Mouse (Mus musculus) kidney, postnatal 0 days (tissue): ENCODE measurements at regions not wholly inside any gene's neighbourhood (a gene's known extent, or its start where the extent isn't known, plus 50 kb on each side); places are given as distances from the start of the nearest gene placed in this dataset.

Experiments
- ATAC-seq: fragments of 200-750 bp; cut with Nextera tagmentation; replicated peaks from 2 replicates; pipeline ENCODE4 v1.8.0; 2017; ENCODE audit warnings: low read depth, moderate number of reproducible peaks, moderate TSS enrichment, moderate library complexity; ENCODE audit not compliant: low FRiP score
- DNase-seq: peaks from one replicate; pipeline ENCODE4 v3.0.0-alpha.2; 2016; ENCODE audit warnings: low spot score
- H3K27ac ChIP-seq: fragments of 300-500 bp; sonication (generic); 2 replicates; pipeline ENCODE4 v1.5.1; 2014; ENCODE audit warnings: mild to moderate bottlenecking
- H3K27me3 ChIP-seq: fragments of 300-500 bp; sonication (generic); 2 replicates; pipeline ENCODE4 v1.6.1; 2014; ENCODE audit warnings: low read length, mixed read lengths; ENCODE audit not compliant: insufficient read depth
- H3K36me3 ChIP-seq: fragments of 300-500 bp; sonication (generic); 2 replicates; pipeline ENCODE4 v1.6.1; 2014; ENCODE audit warnings: low read length, mixed read lengths; ENCODE audit not compliant: insufficient read depth
- H3K4me1 ChIP-seq: fragments of 300-500 bp; sonication (generic); replicated peaks from 2 replicates; pipeline ENCODE4 v1.6.1; 2014; ENCODE audit warnings: antibody characterized with exemption, low read length, mixed read lengths; ENCODE audit not compliant: insufficient read depth
- H3K4me2 ChIP-seq: fragments of 300-500 bp; sonication (generic); 2 replicates; pipeline ENCODE4 v1.6.1; 2014; ENCODE audit warnings: mild to moderate bottlenecking, low read length, moderate library complexity, mixed read lengths
- H3K4me3 ChIP-seq: fragments of 300-500 bp; sonication (generic); replicated peaks from 2 replicates; pipeline ENCODE4 v1.5.1; 2014; ENCODE audit warnings: low read depth, low read length
- H3K9ac ChIP-seq: fragments of 300-500 bp; sonication (generic); 2 replicates; pipeline ENCODE4 v1.6.1; 2014; ENCODE audit warnings: low read depth, low read length
- H3K9me3 ChIP-seq: fragments of 300-500 bp; sonication (generic); replicated peaks from 2 replicates; pipeline ENCODE4 v1.6.1; 2016; ENCODE audit warnings: low read length, inconsistent platforms, mixed read lengths
- CTCF ChIP-seq: IDR thresholded peaks from 2 replicates; pipeline ENCODE4 v1.5.1; 2016; ENCODE audit warnings: antibody characterized with exemption, low read depth, mild to moderate bottlenecking, moderate library complexity
- WGBS: fragments of 180-500 bp; shearing (Covaris S2); extraction: QIAGEN DNeasy Blood & Tissue Kit; methylation state at CpG from one replicate; pipeline ENCODE4 v1.1.7; 2014; 5-methylcytosine and 5-hydroxymethylcytosine counted together

DNA sequence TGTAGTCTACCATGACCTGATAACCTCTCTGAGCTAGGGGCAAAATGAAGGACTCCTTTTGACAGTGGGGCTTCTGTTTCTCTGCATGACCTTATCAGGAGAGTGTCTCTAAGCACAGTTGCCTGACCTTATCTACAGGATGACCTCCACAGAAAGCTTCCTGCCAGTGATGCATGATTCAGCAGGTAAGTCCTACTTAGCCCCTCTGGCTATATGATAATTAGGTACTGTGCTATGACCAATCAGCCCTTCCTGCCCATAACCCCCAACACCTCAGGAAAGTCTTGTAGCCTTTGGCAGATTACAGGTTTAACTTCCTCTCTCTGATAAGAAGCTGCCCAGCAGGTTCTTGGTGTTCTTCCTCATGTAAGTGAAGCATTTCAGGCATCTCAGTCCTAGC, 89.7 kb downstream of the Gm9733 start:
- Histone ChIP-seq H3K4me2 (no peak overlapping the region), H3K27me3 (no peaks in the 10 kb centered on the region), H3K9ac (no peak overlapping the region), H3K4me1 (no peaks in the 10 kb centered on the region), H3K9me3 (no peaks in the 10 kb centered on the region), H3K27ac (no peak overlapping the region), H3K4me3 (no peak overlapping the region), H3K36me3 (no peaks in the 10 kb centered on the region)
- no peak for ATAC-seq
- no peak for DNase-seq
- no peak for TF ChIP-seq CTCF

DNA sequence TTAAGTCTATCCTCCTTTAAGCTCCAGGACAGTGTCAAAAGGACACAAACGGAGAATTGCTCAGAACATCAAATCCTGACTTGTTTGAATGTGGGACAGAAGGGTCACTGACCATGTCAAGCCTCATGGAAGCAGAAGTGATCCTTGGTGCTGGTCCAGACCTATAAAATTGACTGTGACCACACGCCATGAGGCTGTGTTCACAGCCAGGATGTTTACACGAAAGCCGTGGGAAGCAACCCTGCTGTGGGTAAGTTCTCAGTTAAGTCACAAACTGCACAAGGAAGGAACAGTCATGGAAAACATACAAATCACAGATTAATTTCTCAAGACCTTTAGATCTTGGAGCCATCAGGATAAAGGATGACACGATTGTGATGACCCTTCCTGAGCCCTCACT, 88.5 kb downstream of the Gm9733 start:
- no peaks in the 10 kb centered on the region for H3K36me3 ChIP-seq
- no peaks in the 10 kb centered on the region for H3K4me1 ChIP-seq
- no peak overlapping the region for H3K4me2 ChIP-seq
- no peak for DNase-seq
- no peak for ATAC-seq
- no peaks in the 10 kb centered on the region for H3K27me3 ChIP-seq
- H3K4me3 ChIP-seq, result no peak overlapping the region
- TF ChIP-seq CTCF, result no peak
- H3K9me3 ChIP-seq, result no peaks in the 10 kb centered on the region
- H3K9ac ChIP-seq, result no peak overlapping the region
- WGBS, result 50% methylated on average over 5 of the region's 5 CpGs
- no peak overlapping the region for H3K27ac ChIP-seq

DNA sequence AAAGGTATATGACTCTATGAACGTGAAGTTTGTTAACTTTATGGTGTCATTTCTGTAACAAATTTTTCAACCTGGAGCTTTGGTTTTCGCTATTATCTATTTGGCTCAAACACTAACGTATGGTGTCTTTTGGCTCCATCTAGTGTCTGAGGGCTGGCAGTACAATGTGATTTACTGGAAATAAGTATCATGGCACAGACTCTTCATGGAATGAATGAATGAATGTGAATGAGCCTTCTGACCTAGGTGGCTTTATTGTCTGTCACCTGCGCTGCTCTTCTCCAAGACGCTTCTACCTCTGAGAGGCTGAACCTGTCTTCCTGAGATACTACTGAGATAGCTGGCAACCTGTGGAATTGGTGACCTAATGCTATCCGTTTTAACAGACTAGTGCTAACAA, 87.1 kb downstream of the Gm9733 start:
- DNase-seq, result peak; percentile 74
- no peak for ATAC-seq
- H3K27ac ChIP-seq, result no peak overlapping the region
- no peaks in the 10 kb centered on the region for H3K9me3 ChIP-seq
- no peaks in the 10 kb centered on the region for H3K4me1 ChIP-seq
- H3K27me3 ChIP-seq, result no peaks in the 10 kb centered on the region
- peak; percentile 85 for TF ChIP-seq CTCF
- no peak overlapping the region for H3K9ac ChIP-seq
- H3K4me3 ChIP-seq, result no peak overlapping the region
- WGBS, result 21% methylated on average over 6 of the region's 6 CpGs
- no peak overlapping the region for H3K4me2 ChIP-seq
- no peaks in the 10 kb centered on the region for H3K36me3 ChIP-seq
